33 mouse cellular contexts compared by ENCODE assay signal in genomic region chr14:122087956-122088355, GRCm38 (mm10). TPM values are rescaled to one million over a fixed set of nuclear protein-coding genes. Genes with fewer than 3 reads are reported as not detected.
"Had no signal": no experiment of that assay in that cellular context is flagged by ENCODE, and none has a peak within 500 bp of the region (broad histone marks: within the 10 kb centered on the region; RNA-seq: fewer than 3 reads in every experiment).

No protein-coding gene starts in this region.

- DNase-seq: cerebellum, adult 2 months; cerebellum, adult 8-10 months; cerebellum, adult 9-10 months; cerebellum, adult 9-11 months; cerebellum, postnatal 10 days; cerebellum, postnatal 14 days; cerebellum, postnatal 25 days; cerebellum, postnatal 36 days; embryo, embryonic 11 days; forebrain, postnatal 0 days; gastrocnemius, adult 2 months; gastrocnemius, postnatal 10 days; gastrocnemius, postnatal 14 days; gastrocnemius, postnatal 25 days; gastrocnemius, postnatal 36 days; heart, adult 18-20 months; heart, adult 2 months had no signal

- H3K9ac ChIP-seq: embryonic facial prominence, embryonic 12.5 days; embryonic facial prominence, embryonic 13.5 days; embryonic facial prominence, embryonic 15.5 days; forebrain, embryonic 12.5 days; forebrain, embryonic 13.5 days; forebrain, embryonic 15.5 days; forebrain, postnatal 0 days had no signal

- H3K36me3 ChIP-seq: embryonic facial prominence, embryonic 10.5 days; embryonic facial prominence, embryonic 12.5 days; embryonic facial prominence, embryonic 13.5 days; embryonic facial prominence, embryonic 15.5 days; forebrain, embryonic 10.5 days; forebrain, embryonic 12.5 days; forebrain, embryonic 15.5 days had no signal

- H3K27ac ChIP-seq: embryonic facial prominence, embryonic 10.5 days; embryonic facial prominence, embryonic 12.5 days; embryonic facial prominence, embryonic 13.5 days; embryonic facial prominence, embryonic 15.5 days; forebrain, embryonic 10.5 days; forebrain, embryonic 12.5 days; forebrain, embryonic 13.5 days; forebrain, embryonic 15.5 days; gastrocnemius, adult 2 months; heart, adult 2 months had no signal

- ATAC-seq: forebrain, embryonic 13.5 days; forebrain, embryonic 14.5 days; forebrain, embryonic 15.5 days; forebrain, embryonic 16.5 days; forebrain, postnatal 0 days had no signal

- H3K4me2 ChIP-seq: embryonic facial prominence, embryonic 12.5 days; embryonic facial prominence, embryonic 13.5 days; embryonic facial prominence, embryonic 15.5 days; forebrain, embryonic 12.5 days; forebrain, embryonic 13.5 days; forebrain, embryonic 15.5 days had no signal

- H3K4me1 ChIP-seq: embryonic facial prominence, embryonic 10.5 days; embryonic facial prominence, embryonic 12.5 days; embryonic facial prominence, embryonic 13.5 days; embryonic facial prominence, embryonic 15.5 days; forebrain, embryonic 10.5 days; forebrain, embryonic 12.5 days; forebrain, embryonic 13.5 days; forebrain, embryonic 15.5 days had no signal

- H3K27me3 ChIP-seq: embryonic facial prominence, embryonic 12.5 days; embryonic facial prominence, embryonic 13.5 days; embryonic facial prominence, embryonic 15.5 days; forebrain, embryonic 12.5 days; forebrain, embryonic 13.5 days; forebrain, embryonic 15.5 days had no signal

- H3K4me3 ChIP-seq: embryonic facial prominence, embryonic 10.5 days; embryonic facial prominence, embryonic 12.5 days; embryonic facial prominence, embryonic 13.5 days; embryonic facial prominence, embryonic 15.5 days; erythroblast, embryonic 14.5 days; forebrain, embryonic 10.5 days; forebrain, embryonic 12.5 days; forebrain, embryonic 13.5 days; forebrain, embryonic 15.5 days; gastrocnemius, adult 2 months; heart, adult 2 months had no signal

- H3K9me3 ChIP-seq: embryonic facial prominence, embryonic 13.5 days; embryonic facial prominence, embryonic 15.5 days; forebrain, embryonic 12.5 days; forebrain, embryonic 13.5 days; forebrain, embryonic 15.5 days had no signal

RNA-seq across cellular contexts. Expression of gene Timm8a2, which starts 53.5 kb away (rescaled TPM):
- polyA plus RNA-seq: embryonic facial prominence, embryonic 10.5 days; embryonic facial prominence, embryonic 11.5 days; embryonic facial prominence, embryonic 12.5 days; embryonic facial prominence, embryonic 13.5 days; embryonic facial prominence, embryonic 14.5 days; embryonic facial prominence, embryonic 15.5 days; erythroblast, embryonic 14.5 days; forebrain, embryonic 10.5 days; forebrain, embryonic 11.5 days; forebrain, embryonic 12.5 days; forebrain, embryonic 13.5 days; forebrain, embryonic 14.5 days; forebrain, embryonic 15.5 days; forebrain, embryonic 16.5 days; forebrain, postnatal 0 days; frontal cortex, adult 2 months; gonadal fat pad, adult 2 months; heart, adult 2 months had no signal
